Comparison of ENCODE assay signal across 7 mouse cellular contexts in genomic region chr15:78914823-78915659, GRCm38 (mm10). TPM values are rescaled to one million over a fixed set of nuclear protein-coding genes. Genes with fewer than 3 reads are reported as not detected.
DNase-seq lines count a peak whose midpoint lies in the region; ATAC-seq and TF ChIP-seq lines count a peak whose summit lies in the region.

No protein-coding gene starts in this region.

- TF ChIP-seq POLR2A in small intestine, adult 2 months (IDR thresholded peaks at IDR 0.05; ENCODE audit: low read depth, low read length): no peak

- peak overlapping the region; percentile 77 for H3K9ac ChIP-seq in lung, embryonic 16.5 days (ENCODE audit: low read length)
- H3K9ac ChIP-seq in embryonic facial prominence, embryonic 14.5 days (ENCODE audit: low read depth, low read length): peak overlapping the region; percentile 83

- ATAC-seq in lung, embryonic 16.5 days (ENCODE audit: low read depth): no peak
- ATAC-seq in embryonic facial prominence, embryonic 14.5 days (ENCODE audit: low read depth): no peak

- H3K4me1 ChIP-seq in lung, embryonic 16.5 days (replicated peaks; ENCODE audit: control insufficient read depth, insufficient read depth, low read length): peaks cover 22% of the 10 kb centered on the region
- H3K4me1 ChIP-seq in embryonic facial prominence, embryonic 14.5 days (ENCODE audit: control insufficient read depth, insufficient read depth, low read length): peaks cover 23% of the 10 kb centered on the region
- H3K4me1 ChIP-seq in limb, embryonic 10.5 days: peaks cover 46% of the 10 kb centered on the region
- H3K4me1 ChIP-seq in small intestine, adult 2 months (ENCODE audit: control insufficient read depth, insufficient read depth, insufficient read length, low read length): peaks cover 11% of the 10 kb centered on the region

- no peak for TF ChIP-seq CTCF in small intestine, adult 2 months (IDR thresholded peaks at IDR 0.05; ENCODE audit: extremely low read depth, insufficient read length, insufficient replicate concordance, low read depth, low read length)

- H3K27me3 ChIP-seq in lung, embryonic 16.5 days (ENCODE audit: control insufficient read depth, insufficient read depth, low read depth, low read length): no peaks in the 10 kb centered on the region
- no peaks in the 10 kb centered on the region for H3K27me3 ChIP-seq in embryonic facial prominence, embryonic 14.5 days (replicated peaks; ENCODE audit: control insufficient read depth, insufficient read depth, low read length)
- no peaks in the 10 kb centered on the region for H3K27me3 ChIP-seq in limb, embryonic 10.5 days (ENCODE audit: low read depth, poor library complexity, severe bottlenecking)
- no peaks in the 10 kb centered on the region for H3K27me3 ChIP-seq in small intestine, adult 2 months (ENCODE audit: control insufficient read depth, insufficient read depth, low read length)

- H3K4me3 ChIP-seq in lung, embryonic 16.5 days (ENCODE audit: low read length): peak overlapping the region; percentile 70
- H3K4me3 ChIP-seq in embryonic facial prominence, embryonic 14.5 days (ENCODE audit: low read depth, low read length): peak overlapping the region; percentile 74
- peak overlapping the region; percentile 94 for H3K4me3 ChIP-seq in limb, embryonic 10.5 days
- H3K4me3 ChIP-seq in small intestine, adult 2 months (ENCODE audit: low read depth, low read length): peak overlapping the region; percentile 61; the same call in 1 of the 2 replicates

- H3K4me2 ChIP-seq in lung, embryonic 16.5 days (ENCODE audit: low read depth, low read length): peak overlapping the region; percentile 100
- H3K4me2 ChIP-seq in embryonic facial prominence, embryonic 14.5 days (ENCODE audit: low read depth, low read length): peak overlapping the region; percentile 96

- no peak for DNase-seq in lung, adult 18-20 months
- DNase-seq in embryonic facial prominence, embryonic 14.5 days (ENCODE audit: low spot score): no peak
- no peak for DNase-seq in limb, embryonic 10.5 days (ENCODE audit: low spot score)
- DNase-seq in urinary bladder, adult 18-20 months (ENCODE audit: low spot score in 2 of 2): no peak
- no peak for DNase-seq in right cerebral cortex, postnatal 36 days (ENCODE audit: low spot score in 2 of 2)

- H3K36me3 ChIP-seq in lung, embryonic 16.5 days (ENCODE audit: control insufficient read depth, insufficient read depth, low read length): peaks cover 13% of the 10 kb centered on the region
- peaks cover 36% of the 10 kb centered on the region for H3K36me3 ChIP-seq in embryonic facial prominence, embryonic 14.5 days (ENCODE audit: control insufficient read depth, insufficient read depth, low read length)
- H3K36me3 ChIP-seq in limb, embryonic 10.5 days: peaks cover 61% of the 10 kb centered on the region
- peaks cover 6% of the 10 kb centered on the region; the same call in 1 of the 2 replicates for H3K36me3 ChIP-seq in small intestine, adult 2 months (ENCODE audit: control insufficient read depth, insufficient read depth, low read length)

- H3K27ac ChIP-seq in lung, embryonic 16.5 days (ENCODE audit: low read length): no peak overlapping the region
- H3K27ac ChIP-seq in embryonic facial prominence, embryonic 14.5 days (replicated peaks; ENCODE audit: low read depth, low read length): peak overlapping the region; percentile 90
- H3K27ac ChIP-seq in limb, embryonic 10.5 days: peak overlapping the region; percentile 95
- H3K27ac ChIP-seq in small intestine, adult 2 months (ENCODE audit: insufficient read depth, low read depth, low read length): no peak overlapping the region

- WGBS in lung, embryonic 16.5 days: 45% methylated on average over 8 of the region's 8 CpGs
- WGBS in embryonic facial prominence, embryonic 14.5 days: 37% methylated on average over 8 of the region's 8 CpGs
- WGBS in limb, embryonic 10.5 days: 54% methylated on average over 8 of the region's 8 CpGs
- 63% methylated on average over 8 of the region's 8 CpGs for WGBS in small intestine, adult 2 months

- no peaks in the 10 kb centered on the region for H3K9me3 ChIP-seq in lung, embryonic 16.5 days (ENCODE audit: control insufficient read depth, low read length)
- no peaks in the 10 kb centered on the region for H3K9me3 ChIP-seq in embryonic facial prominence, embryonic 14.5 days (ENCODE audit: control insufficient read depth, low read length)
- H3K9me3 ChIP-seq in limb, embryonic 10.5 days (replicated peaks): no peaks in the 10 kb centered on the region

RNA-seq across cellular contexts. Expression of gene Pdxp, which starts 1.3 kb away (rescaled TPM):
- polyA plus RNA-seq in lung, embryonic 16.5 days (2015; fragmentation: Nextera tagmentation; extraction: Ambion mirVana): 6.8 and 8.0 TPM in 2 replicates
- 19.6 and 21.0 TPM in 2 replicates for polyA plus RNA-seq in embryonic facial prominence, embryonic 14.5 days (2014; fragmentation: Nextera tagmentation; extraction: Ambion mirVana)
- 37.1 and 40.8 TPM in 2 replicates for polyA plus RNA-seq in limb, embryonic 10.5 days (2016; fragmentation: Nextera tagmentation; extraction: Ambion mirVana)
- polyA plus RNA-seq in small intestine, adult 2 months (2012; rRNA removed): 3.9 and 4.2 TPM in 2 replicates

RNA-seq across cellular contexts. Expression of gene Lgals1, which starts 11.5 kb away (rescaled TPM):
- polyA plus RNA-seq in lung, embryonic 16.5 days (2015; fragmentation: Nextera tagmentation; extraction: Ambion mirVana): 796 and 862 TPM in 2 replicates
- polyA plus RNA-seq in embryonic facial prominence, embryonic 14.5 days (2014; fragmentation: Nextera tagmentation; extraction: Ambion mirVana): 2,628 and 2,877 TPM in 2 replicates
- polyA plus RNA-seq in limb, embryonic 10.5 days (2016; fragmentation: Nextera tagmentation; extraction: Ambion mirVana): 292 and 458 TPM in 2 replicates
- 51.7 and 77.0 TPM in 2 replicates for polyA plus RNA-seq in small intestine, adult 2 months (2012; rRNA removed)

RNA-seq across cellular contexts. Expression of gene Sh3bp1, which starts 15.5 kb away (rescaled TPM):
- 37.3 and 41.8 TPM in 2 replicates for polyA plus RNA-seq in lung, embryonic 16.5 days (2015; fragmentation: Nextera tagmentation; extraction: Ambion mirVana)
- polyA plus RNA-seq in embryonic facial prominence, embryonic 14.5 days (2014; fragmentation: Nextera tagmentation; extraction: Ambion mirVana): 40.8 and 44.1 TPM in 2 replicates
- polyA plus RNA-seq in limb, embryonic 10.5 days (2016; fragmentation: Nextera tagmentation; extraction: Ambion mirVana): 51.1 and 51.2 TPM in 2 replicates
- polyA plus RNA-seq in small intestine, adult 2 months (2012; rRNA removed): 41.3 and 48.8 TPM in 2 replicates

RNA-seq across cellular contexts. Expression of gene Gm49510, which starts 15.6 kb away (rescaled TPM):
- polyA plus RNA-seq in lung, embryonic 16.5 days (2015; fragmentation: Nextera tagmentation; extraction: Ambion mirVana): 0.16 and 0.59 TPM in 2 replicates
- 0.58 and 0.98 TPM in 2 replicates for polyA plus RNA-seq in embryonic facial prominence, embryonic 14.5 days (2014; fragmentation: Nextera tagmentation; extraction: Ambion mirVana)
- 0.13 and 0.51 TPM in 2 replicates for polyA plus RNA-seq in limb, embryonic 10.5 days (2016; fragmentation: Nextera tagmentation; extraction: Ambion mirVana)
- polyA plus RNA-seq in small intestine, adult 2 months (2012; rRNA removed): 0.13 TPM in 1 of 2 replicates, not detected in the other

RNA-seq across cellular contexts. Expression of gene Nol12, which starts 19.7 kb away (rescaled TPM):
- 43.0 and 48.3 TPM in 2 replicates for polyA plus RNA-seq in lung, embryonic 16.5 days (2015; fragmentation: Nextera tagmentation; extraction: Ambion mirVana)
- polyA plus RNA-seq in embryonic facial prominence, embryonic 14.5 days (2014; fragmentation: Nextera tagmentation; extraction: Ambion mirVana): 51.1 and 54.3 TPM in 2 replicates
- 70.6 and 84.9 TPM in 2 replicates for polyA plus RNA-seq in limb, embryonic 10.5 days (2016; fragmentation: Nextera tagmentation; extraction: Ambion mirVana)
- polyA plus RNA-seq in small intestine, adult 2 months (2012; rRNA removed): 7.3 and 11.7 TPM in 2 replicates

Comparison
In these comparisons a context has a peak if more than half of its experiments do, and no peak if none do; other contexts are left out.
1. H3K27ac ChIP-seq: peak in embryonic facial prominence, embryonic 14.5 days (single experiment) and limb, embryonic 10.5 days (single experiment); none in lung, embryonic 16.5 days (single experiment) and small intestine, adult 2 months (single experiment).
2. Peak in every context shown above with its lines, with median percentiles within 50 percentile points of each other: H3K4me3 ChIP-seq.